ENCODE assay signal across 9 mouse cellular contexts in genomic region chr5:34197243-34197642, GRCm38 (mm10). TPM values are rescaled to one million over a fixed set of nuclear protein-coding genes. Genes with fewer than 3 reads are reported as not detected.
A peak's percentile ranks its signal among the peaks of the same experiment; 100 is the strongest.
DNase-seq lines count a peak whose midpoint lies in the region; TF ChIP-seq lines count a peak whose summit lies in the region.
"Had no signal": no experiment of that assay in that cellular context is flagged by ENCODE, and none has a peak within 500 bp of the region (broad histone marks: within the 10 kb centered on the region; RNA-seq: fewer than 3 reads in every experiment).

No protein-coding gene starts in this region.

- TF ChIP-seq POLR2A in spleen, adult 2 months (IDR thresholded peaks at IDR 0.05; ENCODE audit: low read depth, low read length) = no peak

- no peaks in the 10 kb centered on the region for H3K36me3 ChIP-seq in spleen, adult 2 months (ENCODE audit: control insufficient read depth, insufficient read depth, low read length)
- H3K36me3 ChIP-seq: neural tube, embryonic 12.5 days had no signal

- peak; percentile 48 for DNase-seq in adrenal gland, postnatal 14 days
- DNase-seq in adrenal gland, postnatal 4 days (ENCODE audit: low spot score in 2 of 2) = no peak
- DNase-seq in spleen, adult 2 months (ENCODE audit: low read depth in 1 of 2, low spot score in 2 of 2) = no peak
- DNase-seq in spleen, postnatal 14 days (ENCODE audit: low spot score in 2 of 2) = no peak
- peak; percentile 70 to 78 for DNase-seq in left cerebral cortex, postnatal 14 days (ENCODE audit: low spot score in 2 of 2)
- peak; percentile 39 to 48 for DNase-seq in thymus, postnatal 36 days
- no peak for DNase-seq in kidney, adult 18-20 months
- no peak for DNase-seq in testis, postnatal 10 days (ENCODE audit: low spot score)

- no peak overlapping the region for H3K4me3 ChIP-seq in spleen, adult 2 months (ENCODE audit: extremely low read depth, insufficient read depth, insufficient read length)
- H3K4me3 ChIP-seq: neural tube, embryonic 12.5 days had no signal

- TF ChIP-seq CTCF in spleen, adult 2 months (IDR thresholded peaks at IDR 0.05; ENCODE audit: extremely low read depth, insufficient read depth, insufficient read length, insufficient replicate concordance) = no peak

- H3K27me3 ChIP-seq in spleen, adult 2 months (ENCODE audit: control insufficient read depth, insufficient read depth, low read length) = no peaks in the 10 kb centered on the region
- H3K27me3 ChIP-seq: neural tube, embryonic 12.5 days had no signal

- H3K27ac ChIP-seq in spleen, adult 2 months (ENCODE audit: insufficient read depth, low read length) = peak overlapping the region; percentile 49; the same call in 1 of the 2 replicates
- H3K27ac ChIP-seq: neural tube, embryonic 12.5 days had no signal

- intact Hi-C loops in left cerebral cortex, postnatal 14 days (cut with DNase I) = loop anchor here (10.0 kb wide), 1 partner anchor 202 kb away; the partner anchor contains the start of gene Nat8l

- 63% methylated on average over 4 of the region's 4 CpGs for WGBS in spleen, adult 2 months

- peaks cover 24% of the 10 kb centered on the region for H3K4me1 ChIP-seq in spleen, adult 2 months (ENCODE audit: control insufficient read depth, insufficient read depth, insufficient read length)
- H3K4me1 ChIP-seq: neural tube, embryonic 12.5 days had no signal

RNA-seq across cellular contexts. Expression of gene Mxd4, which starts 9.7 kb away (rescaled TPM):
- 145 and 158 TPM in 2 replicates for total RNA-seq in adrenal gland, postnatal 14 days (2021)
- 100 to 1,000 TPM; 145 to 158 TPM for total RNA-seq in adrenal gland, postnatal 4 days (2021)
- 147 and 188 TPM in 2 replicates for polyA plus RNA-seq in spleen, adult 2 months (2012; rRNA removed)
- total RNA-seq in left cerebral cortex, postnatal 14 days (2021) = 10 to 100 TPM; 75.4 to 87.4 TPM

RNA-seq across cellular contexts. Expression of gene Haus3, which starts 27.9 kb away (rescaled TPM):
- total RNA-seq in adrenal gland, postnatal 14 days (2021) = 9.9 and 10.0 TPM in 2 replicates
- 10 to 100 TPM; 12.3 to 14.0 TPM for total RNA-seq in adrenal gland, postnatal 4 days (2021)
- polyA plus RNA-seq in spleen, adult 2 months (2012; rRNA removed) = 0.55 and 0.70 TPM in 2 replicates
- total RNA-seq in left cerebral cortex, postnatal 14 days (2021) = 1 to 10 TPM; 5.1 to 5.5 TPM

RNA-seq across cellular contexts. Expression of gene Poln, which starts 28.0 kb away (rescaled TPM):
- total RNA-seq in adrenal gland, postnatal 14 days (2021) = 35.4 and 47.0 TPM in 2 replicates
- 1 to 10 TPM; 1.4 to 3.4 TPM for total RNA-seq in adrenal gland, postnatal 4 days (2021)
- 0.15 and 0.29 TPM in 2 replicates for polyA plus RNA-seq in spleen, adult 2 months (2012; rRNA removed)
- under 1 TPM; 0.79 to 0.91 TPM for total RNA-seq in left cerebral cortex, postnatal 14 days (2021)

Comparison
In these comparisons a context has a peak if more than half of its experiments do, and no peak if none do; other contexts are left out.
1. DNase-seq: peak in adrenal gland, postnatal 14 days (single experiment), left cerebral cortex, postnatal 14 days (2 of 2) and thymus, postnatal 36 days (2 of 2); none in adrenal gland, postnatal 4 days (0 of 2), spleen, adult 2 months (0 of 2), spleen, postnatal 14 days (0 of 2), kidney, adult 18-20 months (single experiment) and testis, postnatal 10 days (single experiment).